Mouse (Mus musculus) midbrain, embryonic 16.5 days (tissue): ENCODE measurements around the gene Map2k5. TPM values are rescaled to one million over a fixed set of nuclear protein-coding genes. Genes with fewer than 3 reads are reported as not detected.

Experiments
- ATAC-seq: fragments of 200-750 bp; cut with Nextera tagmentation; 2 replicates; pipeline ENCODE4 v1.8.0; 2017; ENCODE audit warnings: moderate TSS enrichment
- H3K27ac ChIP-seq: fragments of 300-500 bp; sonication (generic); 2 replicates; pipeline ENCODE4 v1.5.1; 2014; ENCODE audit warnings: mild to moderate bottlenecking, low read length, mixed read lengths
- H3K27me3 ChIP-seq: fragments of 300-500 bp; sonication (generic); 2 replicates; pipeline ENCODE4 v1.6.1; 2014; ENCODE audit warnings: low read depth, low read length, mixed read lengths; ENCODE audit not compliant: control insufficient read depth, insufficient read depth
- H3K36me3 ChIP-seq: fragments of 300-500 bp; sonication (generic); 2 replicates; pipeline ENCODE4 v1.6.1; 2014; ENCODE audit warnings: mild to moderate bottlenecking, low read length, moderate library complexity, mixed read lengths; ENCODE audit not compliant: control insufficient read depth, insufficient read depth
- H3K4me1 ChIP-seq: fragments of 300-500 bp; sonication (generic); 2 replicates; pipeline ENCODE4 v1.6.1; 2014; ENCODE audit warnings: mild to moderate bottlenecking, low read length, mixed read lengths; ENCODE audit not compliant: control insufficient read depth, insufficient read depth
- H3K4me2 ChIP-seq: fragments of 300-500 bp; sonication (generic); 2 replicates; pipeline ENCODE4 v1.6.1; 2014; ENCODE audit warnings: mild to moderate bottlenecking, low read length, mixed read lengths
- H3K4me3 ChIP-seq: fragments of 300-500 bp; sonication (generic); 2 replicates; pipeline ENCODE4 v1.5.1; 2014; ENCODE audit warnings: low read depth, mild to moderate bottlenecking, low read length, moderate library complexity, mixed read lengths
- H3K9ac ChIP-seq: fragments of 300-500 bp; sonication (generic); 2 replicates; pipeline ENCODE4 v1.6.1; 2014; ENCODE audit warnings: low read depth, low read length, mixed read lengths
- H3K9me3 ChIP-seq: fragments of 300-500 bp; sonication (generic); replicated peaks from 2 replicates; pipeline ENCODE4 v1.6.1; 2014; ENCODE audit warnings: mild to moderate bottlenecking, low read length, mixed read lengths; ENCODE audit not compliant: control insufficient read depth, poor library complexity, severe bottlenecking
- WGBS: fragments of 180-500 bp; shearing (Covaris S2); extraction: QIAGEN DNeasy Blood & Tissue Kit; methylation state at CpG from one replicate; pipeline ENCODE4 v1.1.7; 2014; 5-methylcytosine and 5-hydroxymethylcytosine counted together
- polyA plus RNA-seq: library from polyadenylated mRNA; unstranded; fragments of >200 nt; fragmentation: Nextera tagmentation; extraction: Ambion mirVana; gene quantifications from 2 replicates; pipeline ENCODE4 v1.2.1, GENCODE M21; 2015

Gene Map2k5
- 31.2 and 33.2 TPM in 2 replicates for polyA plus RNA-seq

GRCm38 (mm10) chr9:63377270-63378142, at the start of gene Map2k5:
Gene Map2k5, minus strand, starts transcription at chr9:63377902.
- H3K9ac ChIP-seq: peak within 1 kb of the TSS; percentile 87
- ATAC-seq: peak; percentile 96
- no peaks in the 10 kb centered on the region for H3K36me3 ChIP-seq
- peak within 1 kb of the TSS; percentile 76 for H3K4me3 ChIP-seq
- under 1% methylated on average over 58 of the region's 58 CpGs for WGBS
- no peaks in the 10 kb centered on the region for H3K27me3 ChIP-seq
- H3K4me2 ChIP-seq: peak within 1 kb of the TSS; percentile 74
- peak within 1 kb of the TSS; percentile 86 for H3K27ac ChIP-seq
- peaks cover 29% of the 10 kb centered on the region for H3K4me1 ChIP-seq
- H3K9me3 ChIP-seq: no peaks in the 10 kb centered on the region

GRCm38 (mm10) chr9:63421096-63421736, 43.5 kb upstream of the Map2k5 start:
- ATAC-seq: no peak
- WGBS: 71% methylated on average over 9 of the region's 9 CpGs

GRCm38 (mm10) chr9:63420396-63420795, 42.7 kb upstream of the Map2k5 start:
- H3K27ac ChIP-seq: no peak overlapping the region
- H3K4me3 ChIP-seq: no peak overlapping the region
- H3K4me1 ChIP-seq: peaks cover 2% of the 10 kb centered on the region; the same call in 1 of the 2 replicates
- ATAC-seq: no peak
- no peak overlapping the region for H3K4me2 ChIP-seq
- WGBS: 12% methylated on average over 6 of the region's 6 CpGs
- H3K27me3 ChIP-seq: no peaks in the 10 kb centered on the region
- no peaks in the 10 kb centered on the region for H3K36me3 ChIP-seq
- H3K9me3 ChIP-seq: no peaks in the 10 kb centered on the region
- H3K9ac ChIP-seq: no peak overlapping the region

More at GRCm38 (mm10) chr9:63421096-63421736, 43.5 kb upstream of the Map2k5 start:
- Histone ChIP-seq H3K9me3 (no peaks in the 10 kb centered on the region), H3K4me1 (peaks cover 2% of the 10 kb centered on the region; the same call in 1 of the 2 replicates), H3K4me2 (no peak overlapping the region), H3K4me3 (no peak overlapping the region), H3K27me3 (no peaks in the 10 kb centered on the region), H3K9ac (no peak overlapping the region), H3K27ac (no peak overlapping the region), H3K36me3 (no peaks in the 10 kb centered on the region)

GRCm38 (mm10) chr9:63400176-63400575, 22.5 kb upstream of the Map2k5 start:
- H3K4me1 ChIP-seq: peaks cover 13% of the 10 kb centered on the region
- no peak overlapping the region for H3K4me3 ChIP-seq
- H3K27ac ChIP-seq: no peak overlapping the region
- H3K9ac ChIP-seq: no peak overlapping the region
- H3K36me3 ChIP-seq: no peaks in the 10 kb centered on the region
- H3K27me3 ChIP-seq: no peaks in the 10 kb centered on the region
- no peak for ATAC-seq
- 83% methylated on average over 1 of the region's 1 CpGs for WGBS
- no peaks in the 10 kb centered on the region for H3K9me3 ChIP-seq
- no peak overlapping the region for H3K4me2 ChIP-seq

GRCm38 (mm10) chr9:63399463-63399815, 21.7 kb upstream of the Map2k5 start:
- WGBS: 2% methylated on average over 8 of the region's 8 CpGs
- no peaks in the 10 kb centered on the region for H3K9me3 ChIP-seq
- H3K27me3 ChIP-seq: no peaks in the 10 kb centered on the region
- H3K36me3 ChIP-seq: no peaks in the 10 kb centered on the region
- peak overlapping the region; percentile 97 for H3K9ac ChIP-seq
- peak overlapping the region; percentile 94 for H3K4me3 ChIP-seq
- peak overlapping the region; percentile 85 for H3K27ac ChIP-seq
- H3K4me2 ChIP-seq: peak overlapping the region; percentile 92
- H3K4me1 ChIP-seq: peaks cover 13% of the 10 kb centered on the region
- ATAC-seq: peak; percentile 79; the same call in 1 of the 2 replicates

GRCm38 (mm10) chr9:63398611-63399462, 21.1 kb upstream of the Map2k5 start, which contains the start of gene 2300009A05Rik:
Gene 2300009A05Rik, minus strand, starts transcription at chr9:63399246.
- Histone ChIP-seq H3K9ac (peak within 1 kb of the TSS; percentile 97), H3K9me3 (no peaks in the 10 kb centered on the region), H3K27me3 (no peaks in the 10 kb centered on the region), H3K27ac (peak within 1 kb of the TSS; percentile 85), H3K4me3 (peak within 1 kb of the TSS; percentile 94), H3K4me1 (peaks cover 13% of the 10 kb centered on the region), H3K36me3 (no peaks in the 10 kb centered on the region), H3K4me2 (peak within 1 kb of the TSS; percentile 92)
- whole genome bisulfite sequencing: under 1% methylated on average over 62 of the region's 74 CpGs
- peak; percentile 97 for ATAC-seq

- Histone ChIP-seq H3K36me3 (no peaks in the 10 kb centered on the region), H3K9me3 (no peaks in the 10 kb centered on the region), H3K4me1 (peaks cover 13% of the 10 kb centered on the region), H3K27ac (no peak overlapping the region), H3K9ac (no peak overlapping the region), H3K4me2 (no peak overlapping the region), H3K27me3 (no peaks in the 10 kb centered on the region), H3K4me3 (no peak overlapping the region)
- 76% methylated on average over 7 of the region's 7 CpGs for WGBS
- ATAC-seq: no peak
Measured at GRCm38 (mm10) chr9:63395612-63396011, 17.9 kb upstream of the Map2k5 start.

- Histone ChIP-seq H3K9me3 (no peaks in the 10 kb centered on the region), H3K36me3 (no peaks in the 10 kb centered on the region), H3K27me3 (no peaks in the 10 kb centered on the region), H3K27ac (no peak overlapping the region), H3K4me2 (no peak overlapping the region), H3K4me1 (no peaks in the 10 kb centered on the region), H3K9ac (no peak overlapping the region), H3K4me3 (no peak overlapping the region)
- 74% methylated on average over 2 of the region's 2 CpGs for WGBS
- ATAC-seq: no peak
Measured at GRCm38 (mm10) chr9:63391307-63391706, 13.6 kb upstream of the Map2k5 start.
